Mouse (Mus musculus): ENCODE results near the gene C1rl. TPM values are rescaled to one million over a fixed set of nuclear protein-coding genes. Genes with fewer than 3 reads are reported as not detected.
"Not testable (repeated sequence)": the region's sequence is repeated elsewhere in the genome, so short reads cannot be mapped to it uniquely, and the experiment has no call there.

Gene C1rl
- polyA plus RNA-seq, 2 experiments from 2014 or later, result not detected

DNA sequence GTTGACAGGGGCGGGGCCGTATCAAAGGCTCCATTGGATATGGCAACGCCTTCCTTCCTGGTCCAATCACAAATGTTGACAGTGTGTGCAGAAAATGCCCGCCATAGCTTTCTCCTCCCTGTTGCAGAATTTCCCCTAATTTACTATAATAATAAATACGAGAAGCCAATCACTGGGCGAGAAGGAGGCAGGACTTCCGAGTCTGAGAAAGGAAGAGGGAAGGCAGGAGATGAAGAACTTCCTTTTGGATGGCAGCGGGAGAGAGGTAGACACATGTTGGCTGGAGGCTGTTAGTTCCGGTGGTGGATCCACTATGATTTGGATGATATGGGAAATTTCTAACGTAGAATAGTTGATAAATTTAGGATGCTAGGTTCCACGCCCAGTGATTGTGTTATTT is 18.3 kb upstream of the C1rl start:
- ATAC-seq, result no peak

GRCm38 (mm10) chr6:124475335-124476075 is 17.4 kb upstream of the C1rl start:
- not testable (repeated sequence) for ATAC-seq

DNA sequence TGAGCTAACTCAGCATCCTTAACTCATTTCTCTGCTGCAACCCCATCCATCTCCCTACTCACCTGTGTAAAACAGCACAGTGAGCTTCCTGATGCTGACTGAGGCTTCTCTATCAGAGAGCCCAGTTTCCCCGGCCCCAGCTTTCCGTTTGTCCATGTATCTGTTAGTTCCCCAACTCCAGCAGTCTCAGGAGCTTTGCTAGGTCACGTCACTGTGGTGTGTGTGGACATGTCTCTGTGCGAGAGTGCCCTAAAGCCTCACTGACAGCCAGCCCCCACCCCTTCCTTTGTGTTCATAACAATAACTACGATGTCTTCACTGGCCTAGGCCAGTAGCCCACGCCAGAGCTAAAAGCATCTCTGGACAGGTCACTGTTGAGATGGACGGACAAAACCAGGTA is 16.7 kb upstream of the C1rl start:
- ATAC-seq, result no peak

DNA sequence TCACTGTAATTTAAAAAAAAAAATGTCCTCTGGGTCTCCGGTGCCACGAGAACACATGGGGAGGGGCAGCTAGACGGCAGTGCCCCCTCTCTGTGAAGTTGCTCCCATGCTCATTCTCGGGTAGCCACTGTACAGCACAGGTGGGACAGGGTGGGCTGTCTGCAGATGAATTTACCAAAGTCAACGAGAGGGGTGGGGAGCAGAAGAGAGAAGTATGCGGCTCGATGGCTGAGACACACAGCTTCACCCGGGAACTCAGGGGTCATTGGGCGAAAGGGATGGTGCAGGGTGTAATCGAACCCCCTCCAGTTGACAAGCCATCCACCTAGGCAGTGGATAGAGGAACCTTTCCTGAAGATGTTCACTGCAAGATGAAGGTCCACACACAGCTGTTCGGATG is 16.1 kb upstream of the C1rl start:
- no peak for ATAC-seq

- ATAC-seq, result no peak
Measured at GRCm38 (mm10) chr6:124477221-124477655, 15.7 kb upstream of the C1rl start.

DNA sequence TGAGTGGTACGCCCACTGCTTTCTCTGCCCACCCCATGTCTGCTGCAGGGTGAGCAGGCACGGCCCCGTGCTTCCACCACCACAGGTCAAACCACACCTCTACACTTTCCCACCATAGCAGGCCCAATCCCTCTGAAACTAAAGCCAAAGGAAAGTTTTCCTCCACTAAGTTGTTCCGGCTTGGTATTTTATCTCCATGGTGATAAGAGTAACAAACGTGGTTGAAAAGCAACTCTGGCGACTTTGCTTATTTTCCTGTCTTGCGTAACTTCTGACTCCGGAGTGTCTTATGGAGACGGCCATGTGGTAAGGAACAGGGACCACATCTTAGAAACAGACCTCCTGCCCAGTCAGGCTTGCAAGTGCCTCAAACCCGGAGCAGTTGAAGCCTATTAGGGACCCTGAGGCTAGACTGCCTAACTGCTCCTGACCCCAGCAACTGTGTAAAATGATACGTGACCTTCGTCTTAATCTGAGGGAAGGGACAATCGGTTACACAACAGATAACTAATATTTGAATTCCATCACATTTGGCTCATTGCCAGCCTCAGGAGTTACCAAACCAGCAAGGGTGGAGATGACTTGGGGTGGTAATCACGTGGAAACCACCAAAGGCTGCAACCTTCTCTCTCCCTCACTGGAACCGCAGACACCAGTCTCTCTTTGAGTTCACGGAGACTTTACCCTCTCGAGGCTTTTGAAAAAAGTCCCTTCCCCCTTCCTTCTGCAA is 14.8 kb upstream of the C1rl start:
- no peak for ATAC-seq

DNA sequence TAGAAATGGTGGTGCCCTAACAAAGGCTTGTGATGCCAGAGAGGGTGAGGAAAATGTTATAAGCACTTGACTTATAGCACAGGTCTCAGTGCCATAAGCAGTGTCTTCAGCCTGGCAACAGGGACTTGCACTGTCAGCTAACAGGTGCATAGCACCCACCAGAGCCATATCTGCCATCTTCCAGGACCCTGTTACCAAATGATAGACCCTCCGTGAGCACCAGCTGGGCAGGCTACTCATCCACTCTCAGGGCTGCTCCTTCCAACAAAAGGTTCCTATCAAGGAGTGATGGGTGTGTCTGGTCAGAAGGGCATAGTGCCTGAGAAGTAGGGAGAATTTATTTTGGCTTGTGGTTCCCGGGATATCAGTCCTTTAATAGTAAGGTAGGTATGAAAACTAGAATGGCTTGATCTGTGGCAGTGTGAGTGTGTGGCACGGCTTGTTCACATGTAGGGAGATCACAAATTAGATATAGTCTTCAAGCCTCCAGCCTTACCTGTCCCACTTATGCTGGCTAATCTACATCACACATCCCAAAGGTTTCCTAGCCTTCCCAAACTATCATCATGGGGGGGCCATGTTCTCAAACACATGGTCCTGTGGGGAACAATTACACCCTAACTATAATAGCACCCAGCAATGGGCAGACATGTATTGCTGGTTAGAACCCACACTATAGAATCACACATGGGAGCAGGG is 13.9 kb upstream of the C1rl start:
- ATAC-seq, result no peak

- no peak for ATAC-seq
Measured at GRCm38 (mm10) chr6:124479573-124479930, 13.4 kb upstream of the C1rl start.

DNA sequence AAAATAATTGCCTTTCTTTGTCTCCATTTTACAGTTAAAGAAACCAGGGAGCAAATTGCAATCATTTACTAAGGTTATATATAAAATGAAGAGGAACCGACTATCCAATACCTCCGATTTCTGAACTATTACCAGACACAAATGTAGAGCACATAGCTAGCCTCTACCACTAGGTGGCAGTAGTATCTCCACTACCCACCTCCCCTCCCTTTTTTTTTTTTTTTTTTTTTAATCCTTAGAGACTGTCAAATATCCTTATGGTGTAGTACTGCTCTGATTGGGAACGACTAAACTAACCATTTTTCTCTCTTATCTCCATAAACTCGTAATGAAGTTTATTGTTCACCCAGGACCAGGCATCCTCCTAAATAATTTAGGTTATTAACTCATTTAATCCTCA is 12.6 kb upstream of the C1rl start:
- peak; percentile 61 for ATAC-seq

GRCm38 (mm10) chr6:124481571-124481970 is 11.3 kb upstream of the C1rl start:
- ATAC-seq, result peak; percentile 51

GRCm38 (mm10) chr6:124483831-124484230 is 9.1 kb upstream of the C1rl start:
- ATAC-seq, result not testable (repeated sequence)

- ATAC-seq, result no peak
Measured at GRCm38 (mm10) chr6:124484851-124485250, 8.1 kb upstream of the C1rl start.

GRCm38 (mm10) chr6:124485414-124486144 is 7.3 kb upstream of the C1rl start:
- ATAC-seq, result no peak

DNA sequence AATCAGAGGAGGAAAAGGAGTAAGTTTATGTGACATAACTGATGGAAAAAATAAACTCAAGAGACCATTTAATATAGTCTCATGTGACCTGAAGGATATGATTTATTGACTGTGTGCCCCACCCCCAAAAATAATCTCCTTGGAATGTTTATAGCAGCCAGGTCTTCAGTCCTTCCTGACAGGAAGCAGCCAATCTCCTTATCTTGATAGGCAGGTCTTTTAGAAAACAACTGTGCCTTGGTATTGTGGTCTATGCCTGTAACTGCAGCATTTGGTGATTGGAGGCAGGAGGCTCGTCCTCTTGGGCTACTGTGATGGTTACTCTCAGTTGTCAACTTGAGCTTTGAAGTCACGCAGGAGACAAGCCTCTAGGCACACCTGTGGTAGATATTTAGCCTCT is 5.4 kb upstream of the C1rl start:
- no peak for ATAC-seq

GRCm38 (mm10) chr6:124488952-124489351 is 4.0 kb upstream of the C1rl start:
- no peak for ATAC-seq

GRCm38 (mm10) chr6:124491427-124491826 is 1.5 kb upstream of the C1rl start:
- ATAC-seq, result no peak

DNA sequence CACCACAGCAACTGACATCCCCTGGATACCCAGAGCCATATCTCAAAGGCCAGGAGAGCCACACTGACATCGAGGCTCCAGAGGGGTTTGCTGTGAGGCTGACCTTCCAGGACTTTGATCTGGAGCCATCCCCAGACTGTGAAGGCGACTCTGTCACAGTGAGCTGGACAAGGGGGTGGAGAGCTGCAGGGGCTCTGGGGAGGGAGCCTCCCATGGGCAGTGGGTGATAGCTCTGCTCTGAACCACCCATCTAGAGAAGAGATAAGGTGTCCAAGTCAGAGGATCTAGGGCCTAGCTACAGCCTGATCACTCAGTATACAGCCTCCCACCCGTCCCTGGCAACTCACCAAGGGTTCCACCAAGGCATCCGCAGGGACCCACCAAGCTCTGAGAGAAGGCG is 973 bp downstream of the C1rl start:
- ATAC-seq, result no peak

- ATAC-seq, result no peak
Measured at GRCm38 (mm10) chr6:124496054-124496453, 3.1 kb downstream of the C1rl start.

- no peak for ATAC-seq
Measured at GRCm38 (mm10) chr6:124499914-124500566, 7.1 kb downstream of the C1rl start.

DNA sequence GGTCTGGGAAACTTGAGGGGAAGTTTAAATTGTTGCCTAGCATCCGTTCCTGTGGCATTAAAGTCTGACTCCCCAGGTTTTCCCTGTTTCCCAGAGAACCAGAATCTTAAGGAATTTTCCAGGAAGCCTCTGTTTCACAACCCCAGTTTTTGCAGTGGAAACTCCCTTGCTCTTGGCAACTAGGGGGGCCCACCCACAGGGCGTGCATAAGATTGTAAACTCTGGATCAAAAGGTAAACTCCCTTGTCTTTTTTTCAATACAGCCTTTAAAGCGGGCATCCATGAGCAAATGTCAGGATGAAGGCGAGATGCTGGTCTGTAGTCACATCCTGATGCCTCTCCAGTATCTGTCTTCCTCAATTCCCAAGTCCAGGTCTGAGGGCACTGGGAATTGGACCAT is 8.6 kb downstream of the C1rl start:
- no peak for ATAC-seq

GRCm38 (mm10) chr6:124502021-124502420 is 9.1 kb downstream of the C1rl start:
- no peak for ATAC-seq

DNA sequence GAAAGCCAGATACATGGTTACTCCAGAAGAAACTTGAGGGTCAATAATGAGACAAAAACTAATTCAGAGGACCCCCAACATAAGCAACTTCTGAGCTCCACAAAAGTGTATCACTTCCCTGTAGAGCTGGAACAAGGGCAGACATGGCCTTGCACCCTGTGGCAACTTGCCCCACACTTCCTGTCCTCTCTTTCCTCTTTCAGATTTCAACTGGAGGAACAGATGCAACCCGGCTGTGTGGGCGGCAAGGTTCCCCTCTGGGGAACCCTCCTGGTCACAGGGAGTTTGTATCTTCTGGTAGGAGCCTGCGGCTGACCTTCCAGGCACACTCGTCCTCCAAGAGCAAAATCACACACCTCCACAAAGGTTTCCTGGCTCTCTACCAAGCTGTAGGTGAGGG is 12.1 kb downstream of the C1rl start:
- no peak for ATAC-seq

All from CD4-positive, CD25-positive, alpha-beta regulatory T cell, adult 4 months (primary cell).